Mouse (Mus musculus) lung, embryonic 14.5 days (tissue): Measurements from ENCODE around the gene Ddx39. TPM values are rescaled to one million over a fixed set of nuclear protein-coding genes. Genes with fewer than 3 reads are reported as not detected.

ENCODE experiments used
- ATAC-seq: fragments of 200-750 bp; cut with Nextera tagmentation; 2 replicates; pipeline ENCODE4 v1.8.0; 2017; ENCODE audit warnings: mild to moderate bottlenecking, moderate TSS enrichment, moderate library complexity; ENCODE audit not compliant: insufficient read depth
- DNase-seq: peaks from one replicate; pipeline ENCODE4 v3.0.0-alpha.2; 2015
- H3K27ac ChIP-seq: fragments of 300-500 bp; sonication (generic); 2 replicates; pipeline ENCODE4 v1.5.1; 2014; ENCODE audit warnings: low read depth, mild to moderate bottlenecking, moderate library complexity
- H3K27me3 ChIP-seq: fragments of 300-500 bp; sonication (generic); 2 replicates; pipeline ENCODE4 v1.6.1; 2014; ENCODE audit warnings: low read length, control low read depth; ENCODE audit not compliant: insufficient read depth
- H3K36me3 ChIP-seq: fragments of 300-500 bp; sonication (generic); 2 replicates; pipeline ENCODE4 v1.6.1; 2014; ENCODE audit warnings: control low read depth; ENCODE audit not compliant: insufficient read depth
- H3K4me1 ChIP-seq: fragments of 300-500 bp; sonication (generic); 2 replicates; pipeline ENCODE4 v1.6.1; 2014; ENCODE audit warnings: antibody characterized with exemption, control low read depth; ENCODE audit not compliant: insufficient read depth
- H3K4me2 ChIP-seq: fragments of 300-500 bp; sonication (generic); 2 replicates; pipeline ENCODE4 v1.6.1; 2014; ENCODE audit warnings: mild to moderate bottlenecking
- H3K4me3 ChIP-seq: fragments of 300-500 bp; sonication (generic); 2 replicates; pipeline ENCODE4 v1.5.1; 2014; ENCODE audit warnings: low read depth, low read length
- H3K9ac ChIP-seq: fragments of 300-500 bp; sonication (generic); 2 replicates; pipeline ENCODE4 v1.6.1; 2014
- H3K9me3 ChIP-seq: fragments of 300-500 bp; sonication (generic); 2 replicates; pipeline ENCODE4 v1.6.1; 2016; ENCODE audit warnings: low read depth, low read length, control low read depth
- CTCF ChIP-seq: IDR thresholded peaks from 2 replicates; pipeline ENCODE4 v1.5.1; 2016; ENCODE audit warnings: antibody characterized with exemption, low read depth
- WGBS: fragments of 180-500 bp; shearing (Covaris S2); extraction: QIAGEN DNeasy Blood & Tissue Kit; methylation state at CpG from one replicate; pipeline ENCODE4 v1.1.7; 2014; 5-methylcytosine and 5-hydroxymethylcytosine counted together
- polyA plus RNA-seq: library from polyadenylated mRNA; unstranded; fragments of >200 nt; fragmentation: Nextera tagmentation; extraction: Ambion mirVana; gene quantifications from 2 replicates; pipeline ENCODE4 v1.2.1, GENCODE M21; 2014

Ddx39 gene
- polyA plus RNA-seq, 1 experiment from 2014 or later = 199 TPM

DNA sequence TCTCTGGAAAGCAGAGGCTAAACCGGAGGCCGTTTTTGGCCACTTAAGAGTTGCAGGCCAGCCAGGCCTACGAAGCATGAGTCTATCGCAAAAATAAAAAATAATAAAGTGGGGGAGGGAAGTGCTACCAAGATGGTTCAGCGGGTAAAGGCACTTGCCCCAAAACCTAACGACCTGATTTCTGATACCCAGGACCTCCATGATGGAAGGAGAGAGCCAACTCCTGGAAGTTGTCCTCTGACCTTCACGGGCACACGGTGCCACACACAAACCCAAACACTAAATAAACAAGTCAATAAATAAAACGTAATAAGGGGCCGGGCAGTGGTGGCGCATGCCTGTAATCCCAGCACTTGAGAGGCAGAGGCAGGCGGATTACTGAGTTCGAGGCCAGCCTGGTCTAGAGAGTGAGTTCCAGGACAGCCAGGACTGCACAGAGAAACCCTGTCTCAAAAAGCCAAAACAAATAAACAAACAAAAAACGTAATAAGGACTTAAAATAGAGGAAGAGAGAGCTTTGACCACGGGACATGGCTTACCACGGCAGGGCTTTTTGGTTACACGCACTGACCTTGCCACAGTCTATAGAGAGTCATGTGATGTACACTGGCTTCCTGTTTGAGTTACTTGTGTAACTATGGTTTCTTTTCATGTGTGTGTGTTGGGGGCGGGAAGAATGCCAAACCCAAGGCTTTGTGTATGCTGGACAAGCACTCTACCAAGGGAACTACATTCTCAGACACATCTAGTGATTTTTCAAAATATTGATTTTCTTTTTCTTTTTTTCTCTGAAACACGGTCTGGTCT, 27.1 kb downstream of the Ddx39 start:
- no peak for TF ChIP-seq CTCF
- Histone ChIP-seq H3K4me1 (peaks cover 16% of the 10 kb centered on the region), H3K9ac (peak overlapping the region; percentile 71), H3K27ac (peak overlapping the region; percentile 84; the same call in 1 of the 2 replicates), H3K9me3 (no peaks in the 10 kb centered on the region), H3K4me3 (peak overlapping the region; percentile 58), H3K27me3 (0 out of 2 replicates have a peak, but pooled peaks cover 4% of the 10 kb centered on the region), H3K4me2 (peak overlapping the region; percentile 92), H3K36me3 (no peaks in the 10 kb centered on the region)
- DNase-seq (peak; percentile 66), ATAC-seq (no peak)
- 68% methylated on average over 19 of the region's 19 CpGs for WGBS

DNA sequence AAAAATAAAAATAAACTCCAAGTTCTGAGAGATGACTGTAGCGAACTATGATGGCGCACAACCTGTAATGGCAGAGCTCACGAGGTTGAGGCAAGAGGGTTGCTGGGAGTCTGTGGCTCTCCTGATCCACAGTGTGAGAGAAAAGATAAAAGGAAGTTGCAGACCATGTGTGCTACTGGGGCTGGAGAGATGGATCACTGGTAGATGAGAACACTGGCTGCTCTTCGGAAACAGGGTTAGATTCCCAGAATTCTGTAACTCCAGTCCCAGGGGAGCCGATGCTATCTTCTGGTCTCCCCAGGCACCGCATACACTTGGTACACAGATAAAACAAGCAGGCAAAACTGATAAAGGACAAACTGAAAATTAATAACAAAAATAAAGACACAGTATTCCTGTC, 28.0 kb downstream of the Ddx39 start:
- Histone ChIP-seq H3K36me3 (no peaks in the 10 kb centered on the region), H3K9ac (no peak overlapping the region), H3K27me3 (0 out of 2 replicates have a peak, but pooled peaks cover 10% of the 10 kb centered on the region), H3K4me2 (no peak overlapping the region), H3K4me3 (no peak overlapping the region), H3K9me3 (no peaks in the 10 kb centered on the region), H3K27ac (no peak overlapping the region), H3K4me1 (peaks cover 8% of the 10 kb centered on the region)
- 91% methylated on average over 6 of the region's 6 CpGs for WGBS
- no peak for DNase-seq
- ATAC-seq = no peak
- TF ChIP-seq CTCF = no peak

DNA sequence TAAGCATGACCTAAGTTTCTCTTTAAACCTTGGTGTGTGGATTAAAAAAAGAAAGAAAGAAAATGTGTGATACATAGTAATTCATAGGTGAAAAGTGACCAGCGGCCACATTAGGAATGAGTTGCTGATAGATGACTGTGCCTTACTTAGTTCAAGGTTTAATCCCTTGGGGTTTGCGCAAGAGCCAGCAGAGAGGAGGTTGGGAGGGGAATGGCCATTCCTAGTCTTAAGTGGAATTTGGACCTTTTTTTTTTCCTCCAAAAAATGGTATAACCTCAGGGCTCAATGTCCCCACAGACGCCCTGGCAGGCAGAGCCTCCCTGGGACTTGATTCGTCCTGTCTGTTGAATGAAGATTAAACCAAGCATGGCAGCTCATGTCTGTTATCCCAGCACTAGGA, 29.1 kb downstream of the Ddx39 start:
- Histone ChIP-seq H3K4me3 (no peak overlapping the region), H3K9me3 (no peaks in the 10 kb centered on the region), H3K4me1 (peaks cover 17% of the 10 kb centered on the region), H3K27me3 (0 out of 2 replicates have a peak, but pooled peaks cover 13% of the 10 kb centered on the region), H3K27ac (no peak overlapping the region), H3K4me2 (no peak overlapping the region), H3K36me3 (no peaks in the 10 kb centered on the region), H3K9ac (no peak overlapping the region)
- ATAC-seq (no peak), DNase-seq (no peak)
- WGBS = 76% methylated on average over 4 of the region's 4 CpGs
- no peak for TF ChIP-seq CTCF

DNA sequence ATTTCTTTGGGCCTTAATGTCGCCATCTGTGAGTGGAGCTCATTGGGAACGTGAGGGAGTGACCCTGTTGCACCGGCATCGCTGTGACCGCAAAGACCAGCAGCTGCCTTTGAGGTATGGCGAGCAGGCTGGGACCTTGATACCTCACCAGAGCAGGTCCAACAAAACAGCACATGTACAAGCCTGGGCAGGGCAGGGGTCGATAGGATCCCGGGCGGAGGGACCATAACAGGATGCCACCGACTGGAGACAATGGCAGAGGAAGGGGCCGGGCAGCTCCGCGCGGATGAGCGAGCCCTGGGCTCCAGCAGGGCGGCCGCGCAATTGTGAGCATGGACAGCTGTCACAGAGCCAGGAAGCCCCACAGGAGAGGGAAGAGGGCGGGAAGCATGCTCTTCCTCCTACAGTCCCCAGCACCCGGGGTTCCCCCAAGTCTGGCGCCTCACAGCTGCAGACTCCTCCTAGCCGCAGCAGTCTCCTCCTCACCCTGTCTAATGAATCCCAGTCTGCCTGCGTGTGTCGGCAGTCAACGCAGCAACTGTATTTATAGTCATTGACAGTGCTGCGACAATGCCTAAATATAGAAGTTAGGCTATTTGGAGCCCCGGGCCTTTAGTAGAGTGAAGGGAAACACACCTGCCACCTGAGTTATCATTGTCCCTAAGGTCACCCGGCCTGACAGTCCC, 32.8 kb downstream of the Ddx39 start:
- TF ChIP-seq CTCF = no peak
- 2% methylated on average over 28 of the region's 28 CpGs for WGBS

DNA sequence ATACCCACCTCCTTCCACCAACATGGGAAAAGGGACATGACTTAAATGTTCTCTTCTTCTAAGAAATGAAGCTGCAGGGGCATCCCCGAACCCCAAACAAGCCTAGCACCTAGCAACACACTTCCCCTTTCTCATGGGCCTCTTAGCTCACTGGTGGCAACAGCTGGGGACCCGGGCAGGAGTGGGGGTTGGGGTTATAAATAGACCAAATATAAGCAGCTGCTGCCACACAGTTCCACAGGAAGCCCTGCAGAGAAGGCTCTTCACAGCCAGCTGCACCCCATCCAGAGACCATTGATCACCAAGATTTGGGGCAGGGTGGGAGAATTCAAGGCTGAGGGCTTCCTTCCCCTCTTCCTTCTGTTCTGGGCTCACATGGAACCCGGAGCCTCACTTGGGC, 33.7 kb downstream of the Ddx39 start:
- 35% methylated on average over 3 of the region's 3 CpGs for WGBS

More for the DNA sequence above, 32.8 kb downstream of the Ddx39 start:
- Histone ChIP-seq H3K4me1 (peaks cover 9% of the 10 kb centered on the region), H3K27ac (peak overlapping the region; percentile 84), H3K4me3 (peak overlapping the region; percentile 27), H3K36me3 (no peaks in the 10 kb centered on the region), H3K27me3 (0 out of 2 replicates have a peak, but pooled peaks cover 10% of the 10 kb centered on the region), H3K9ac (peak overlapping the region; percentile 54), H3K9me3 (no peaks in the 10 kb centered on the region), H3K4me2 (peak overlapping the region; percentile 65)
- peak; percentile 82 for DNase-seq
- peak; percentile 90 for ATAC-seq

DNA sequence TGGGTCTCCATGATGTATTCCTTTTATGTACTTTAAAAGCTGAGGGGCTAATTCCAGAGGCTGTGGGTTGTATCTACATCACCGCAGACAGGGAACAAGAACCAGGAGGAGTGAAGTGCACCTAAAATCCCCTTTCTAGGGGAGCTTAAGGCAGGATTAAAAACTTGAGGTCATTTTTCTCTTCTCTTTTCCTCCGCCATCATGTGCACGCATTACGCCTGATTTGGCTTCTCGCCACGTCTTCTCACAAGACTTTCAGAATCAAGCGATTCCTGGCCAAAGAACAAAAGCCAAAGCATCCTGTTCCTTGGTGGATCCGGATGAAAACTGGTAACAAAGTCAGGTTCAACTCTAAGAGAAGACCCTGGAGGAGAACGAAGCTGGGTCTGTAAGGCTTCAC, 34.3 kb downstream of the Ddx39 start:
- no peak for ATAC-seq
- 70% methylated on average over 9 of the region's 9 CpGs for WGBS

More for the DNA sequence above, 33.7 kb downstream of the Ddx39 start:
- no peak for TF ChIP-seq CTCF
- peak overlapping the region; percentile 65; the same call in 1 of the 2 replicates for H3K4me2 ChIP-seq
- H3K27me3 ChIP-seq = 0 out of 2 replicates have a peak, but pooled peaks cover 10% of the 10 kb centered on the region
- DNase-seq (peak; percentile 73), ATAC-seq (peak; percentile 71)
- no peak overlapping the region for H3K9ac ChIP-seq
- no peaks in the 10 kb centered on the region for H3K9me3 ChIP-seq
- H3K4me3 ChIP-seq = no peak overlapping the region
- peak overlapping the region; percentile 84; the same call in 1 of the 2 replicates for H3K27ac ChIP-seq
- H3K36me3 ChIP-seq = no peaks in the 10 kb centered on the region
- H3K4me1 ChIP-seq = peaks cover 9% of the 10 kb centered on the region

DNA sequence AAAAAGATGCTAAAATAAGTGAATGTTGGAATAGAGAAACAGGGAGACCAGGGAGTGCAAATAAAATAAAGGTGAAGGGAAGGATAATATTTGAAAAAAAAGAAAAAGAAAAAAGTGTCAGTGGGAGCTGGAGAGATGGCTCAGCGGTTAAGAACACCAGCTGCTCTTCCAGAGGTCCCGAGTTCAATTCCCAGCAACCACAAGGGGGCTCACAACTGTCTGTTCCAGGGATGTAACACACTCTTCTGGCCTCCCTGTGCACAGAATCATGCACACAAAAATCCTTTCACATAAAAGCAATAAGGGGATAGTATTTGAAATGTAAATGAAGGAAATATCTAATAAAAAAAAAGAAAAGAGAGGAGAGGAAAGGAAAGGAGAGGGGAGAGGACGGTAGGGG, 39.2 kb downstream of the Ddx39 start:
- 56% methylated on average over 3 of the region's 3 CpGs for WGBS
- no peak overlapping the region for H3K9ac ChIP-seq
- ATAC-seq = no peak
- H3K36me3 ChIP-seq = no peaks in the 10 kb centered on the region
- no peaks in the 10 kb centered on the region for H3K27me3 ChIP-seq
- H3K4me1 ChIP-seq = 0 out of 2 replicates have a peak, but pooled peaks cover 2% of the 10 kb centered on the region
- peak; percentile 61 for DNase-seq
- no peak overlapping the region for H3K4me2 ChIP-seq
- H3K9me3 ChIP-seq = no peaks in the 10 kb centered on the region
- H3K4me3 ChIP-seq = no peak overlapping the region
- H3K27ac ChIP-seq = no peak overlapping the region
- peak; percentile 52 for TF ChIP-seq CTCF

More for the DNA sequence above, 34.3 kb downstream of the Ddx39 start:
- no peak overlapping the region for H3K4me3 ChIP-seq
- H3K4me1 ChIP-seq = peaks cover 9% of the 10 kb centered on the region
- peak overlapping the region; percentile 84; the same call in 1 of the 2 replicates for H3K27ac ChIP-seq
- H3K9ac ChIP-seq = no peak overlapping the region
- H3K27me3 ChIP-seq = 0 out of 2 replicates have a peak, but pooled peaks cover 10% of the 10 kb centered on the region
- H3K4me2 ChIP-seq = no peak overlapping the region
- H3K9me3 ChIP-seq = no peaks in the 10 kb centered on the region
- DNase-seq = peak; percentile 79
- H3K36me3 ChIP-seq = no peaks in the 10 kb centered on the region
- TF ChIP-seq CTCF = no peak
